Mouse (Mus musculus): Measurements from ENCODE around the gene Tpd52l2.

Gene Tpd52l2

GRCm38 (mm10) chr2:181496831-181497547 lies at the start of gene Tpd52l2:
Gene Tpd52l2 (plus strand): TSS chr2:181497142.
- peak; percentile 98 for DNase-seq (ENCODE audit: low read depth, low spot score)

- DNase-seq (ENCODE audit: low read depth, low spot score): no peak
Observed at GRCm38 (mm10) chr2:181452181-181452580, 44.8 kb upstream of the Tpd52l2 start.

- DNase-seq (ENCODE audit: low read depth, low spot score): peak; percentile 39
Observed at GRCm38 (mm10) chr2:181453274-181453673, 43.7 kb upstream of the Tpd52l2 start.

GRCm38 (mm10) chr2:181455899-181456298 lies 41.0 kb upstream of the Tpd52l2 start:
- DNase-seq (ENCODE audit: low read depth, low spot score): no peak

GRCm38 (mm10) chr2:181457831-181458230 lies 39.1 kb upstream of the Tpd52l2 start:
- no peak for DNase-seq (ENCODE audit: low read depth, low spot score)

- peak; percentile 60 for DNase-seq (ENCODE audit: low read depth, low spot score)
Observed at GRCm38 (mm10) chr2:181458411-181459152, 38.4 kb upstream of the Tpd52l2 start.

GRCm38 (mm10) chr2:181459153-181459672 lies 37.7 kb upstream of the Tpd52l2 start, which contains the start of gene Zbtb46:
Gene Zbtb46 (minus strand): TSS chr2:181459426.
- peak; percentile 72 for DNase-seq (ENCODE audit: low read depth, low spot score)

- DNase-seq (ENCODE audit: low read depth, low spot score): peak; percentile 46
Observed at GRCm38 (mm10) chr2:181459673-181460621, 37.0 kb upstream of the Tpd52l2 start.

- DNase-seq (ENCODE audit: low read depth, low spot score): no peak
Observed at GRCm38 (mm10) chr2:181461536-181462100, 35.3 kb upstream of the Tpd52l2 start.

- no peak for DNase-seq (ENCODE audit: low read depth, low spot score)
Observed at GRCm38 (mm10) chr2:181462604-181463003, 34.3 kb upstream of the Tpd52l2 start.

GRCm38 (mm10) chr2:181463008-181463738 lies 33.8 kb upstream of the Tpd52l2 start:
- DNase-seq (ENCODE audit: low read depth, low spot score): no peak

GRCm38 (mm10) chr2:181465423-181465822 lies 31.5 kb upstream of the Tpd52l2 start:
- DNase-seq (ENCODE audit: low read depth, low spot score): no peak

- DNase-seq (ENCODE audit: low read depth, low spot score): no peak
Observed at GRCm38 (mm10) chr2:181470285-181470684, 26.7 kb upstream of the Tpd52l2 start.

- no peak for DNase-seq (ENCODE audit: low read depth, low spot score)
Observed at GRCm38 (mm10) chr2:181471246-181471645, 25.7 kb upstream of the Tpd52l2 start.

- no peak for DNase-seq (ENCODE audit: low read depth, low spot score)
Observed at GRCm38 (mm10) chr2:181472256-181472827, 24.6 kb upstream of the Tpd52l2 start.

GRCm38 (mm10) chr2:181483120-181483519 lies 13.8 kb upstream of the Tpd52l2 start:
- no peak for DNase-seq (ENCODE audit: low read depth, low spot score)

GRCm38 (mm10) chr2:181483562-181484318 lies 13.2 kb upstream of the Tpd52l2 start:
- DNase-seq (ENCODE audit: low read depth, low spot score): peak; percentile 84

GRCm38 (mm10) chr2:181484456-181485233 lies 12.3 kb upstream of the Tpd52l2 start:
- peak; percentile 6 for DNase-seq (ENCODE audit: low read depth, low spot score)

GRCm38 (mm10) chr2:181485741-181486140 lies 11.2 kb upstream of the Tpd52l2 start:
- DNase-seq (ENCODE audit: low read depth, low spot score): no peak
